Mouse (Mus musculus) spleen, adult 2 months (tissue): ENCODE data around the gene Sdhb.

Experiments
- CTCF ChIP-seq: fragments of 200-500 bp; IDR thresholded peaks from 2 replicates; pipeline ENCODE4 v1.5.1; 2011; ENCODE audit warnings: mild to moderate bottlenecking, inconsistent platforms; ENCODE audit not compliant: insufficient read depth, insufficient read length, insufficient replicate concordance; ENCODE audit errors: extremely low read depth
- POLR2A ChIP-seq: fragments of 200-500 bp; IDR thresholded peaks from 2 replicates; pipeline ENCODE4 v1.6.1; 2011; ENCODE audit warnings: low read depth, low read length, inconsistent platforms

- TF ChIP-seq CTCF (no peak), POLR2A (no peak)
Measured at GRCm38 (mm10) chr4:140946048-140946447, 15.0 kb upstream of the Sdhb start.
